Mouse (Mus musculus) cerebellum, adult 8-10 months (tissue): ENCODE data around the gene Gm16440.
"Not testable (repeated sequence)": the region's sequence is repeated elsewhere in the genome, so short reads cannot be mapped to it uniquely, and the experiment has no call there.

Source experiments
- DNase-seq: peaks from one replicate; pipeline ENCODE4 v3.0.0; 2022

Gene Gm16440

GRCm38 (mm10) chr14:6390219-6390618 lies at the start of gene Gm16440:
Gene Gm16440, minus strand, starts transcription at chr14:6390319.
- not testable (repeated sequence) for DNase-seq

GRCm38 (mm10) chr14:6426766-6427165 lies 36.6 kb upstream of the Gm16440 start:
- not testable (repeated sequence) for DNase-seq

DNA sequence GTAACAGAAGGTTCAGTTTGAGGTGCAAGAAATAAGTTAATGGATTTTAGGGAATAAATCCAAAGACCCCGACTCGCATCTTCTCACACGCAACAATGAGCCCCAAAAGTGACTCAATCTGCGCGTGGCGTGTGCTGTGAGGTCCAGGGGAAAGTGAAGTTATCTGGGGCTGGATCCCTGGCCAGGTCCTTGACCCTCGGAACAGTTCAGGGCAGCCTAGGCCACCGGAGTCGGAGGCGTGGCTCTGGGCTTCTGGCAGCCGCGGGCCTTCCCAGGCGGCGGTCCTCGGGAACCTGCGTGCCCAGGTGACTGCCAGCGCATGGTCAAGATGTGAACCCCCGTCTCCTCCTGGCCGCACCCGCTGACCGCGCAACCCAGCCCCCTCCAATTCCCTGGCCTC lies 36.2 kb upstream of the Gm16440 start:
- DNase-seq: not testable (repeated sequence)

DNA sequence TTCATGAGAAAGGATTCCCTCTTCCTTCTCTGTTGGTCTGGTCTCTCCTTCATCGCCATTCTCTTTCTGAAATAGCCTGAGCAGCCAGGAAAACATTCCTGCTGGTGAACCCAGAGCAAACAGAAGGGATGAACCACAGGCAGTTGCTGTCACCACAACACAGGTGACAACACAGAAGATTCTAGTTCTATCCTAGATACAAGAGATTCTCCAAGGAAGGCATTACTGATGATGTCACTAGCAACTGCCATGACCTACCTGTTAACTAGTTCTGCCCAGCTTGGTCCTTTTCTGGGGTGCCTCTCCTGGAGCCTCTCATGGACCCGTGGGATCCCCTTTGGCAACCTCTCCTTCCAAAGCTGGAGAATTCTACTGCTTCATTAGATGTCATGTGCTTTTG lies 22.3 kb upstream of the Gm16440 start, which contains the start of gene Gm3591:
TSS of gene Gm3591 (minus strand) at position 101 of the 400 bp plus-strand sequence.
- not testable (repeated sequence) for DNase-seq

- not testable (repeated sequence) for DNase-seq
Observed at GRCm38 (mm10) chr14:6343578-6343977, 46.5 kb downstream of the Gm16440 start, which contains the start of gene Gm3618. Gene Gm3618, minus strand, starts transcription at chr14:6343678.
